Mouse (Mus musculus): ENCODE data around the gene Grk1.

Gene Grk1

GRCm38 (mm10) chr8:13428156-13428555 lies 23.3 kb downstream of the Grk1 start:
- DNase-seq (ENCODE audit: low read depth, low spot score) = no peak

GRCm38 (mm10) chr8:13430412-13430811 lies 25.5 kb downstream of the Grk1 start:
- DNase-seq (ENCODE audit: low read depth, low spot score) = no peak

GRCm38 (mm10) chr8:13430866-13431265 lies 26.0 kb downstream of the Grk1 start:
- DNase-seq (ENCODE audit: low read depth, low spot score) = no peak

GRCm38 (mm10) chr8:13433130-13433529 lies 28.2 kb downstream of the Grk1 start:
- DNase-seq (ENCODE audit: low read depth, low spot score) = no peak

GRCm38 (mm10) chr8:13434889-13435288 lies 30.0 kb downstream of the Grk1 start, which contains the start of gene Tmem255b:
Gene Tmem255b, plus strand, starts transcription at chr8:13435189.
- no peak for DNase-seq (ENCODE audit: low read depth, low spot score)

- no peak for DNase-seq (ENCODE audit: low read depth, low spot score)
These were observed 31.2 kb downstream of the Grk1 start for GRCm38 (mm10) chr8:13436052-13436451.

- no peak for DNase-seq (ENCODE audit: low read depth, low spot score)
These were observed 32.6 kb downstream of the Grk1 start for GRCm38 (mm10) chr8:13437531-13437930.

- DNase-seq (ENCODE audit: low read depth, low spot score) = no peak
These were observed 37.3 kb downstream of the Grk1 start for GRCm38 (mm10) chr8:13442152-13442551.

- DNase-seq (ENCODE audit: low read depth, low spot score) = no peak
These were observed 41.6 kb downstream of the Grk1 start for GRCm38 (mm10) chr8:13446456-13446855.

GRCm38 (mm10) chr8:13448145-13448544 lies 43.3 kb downstream of the Grk1 start:
- peak; percentile 61 for DNase-seq (ENCODE audit: low read depth, low spot score)

- no peak for DNase-seq (ENCODE audit: low read depth, low spot score)
These were observed 46.9 kb downstream of the Grk1 start for GRCm38 (mm10) chr8:13451747-13452277.

- DNase-seq (ENCODE audit: low read depth, low spot score) = no peak
These were observed 49.6 kb downstream of the Grk1 start for GRCm38 (mm10) chr8:13454341-13455113.

GRCm38 (mm10) chr8:13455295-13455694 lies 50.4 kb downstream of the Grk1 start:
- DNase-seq (ENCODE audit: low read depth, low spot score) = peak; percentile 82

- no peak for DNase-seq (ENCODE audit: low read depth, low spot score)
These were observed 54.5 kb downstream of the Grk1 start for GRCm38 (mm10) chr8:13459431-13459830.

GRCm38 (mm10) chr8:13461085-13461765 lies 56.3 kb downstream of the Grk1 start:
- no peak for DNase-seq (ENCODE audit: low read depth, low spot score)

GRCm38 (mm10) chr8:13461843-13462242 lies 57.0 kb downstream of the Grk1 start:
- peak; percentile 60 for DNase-seq (ENCODE audit: low read depth, low spot score)

- DNase-seq (ENCODE audit: low read depth, low spot score) = no peak
These were observed 57.5 kb downstream of the Grk1 start for GRCm38 (mm10) chr8:13462392-13462791.

GRCm38 (mm10) chr8:13465324-13465723 lies 60.4 kb downstream of the Grk1 start:
- DNase-seq (ENCODE audit: low read depth, low spot score) = no peak

- DNase-seq (ENCODE audit: low read depth, low spot score) = peak; percentile 27
These were observed 62.1 kb downstream of the Grk1 start for GRCm38 (mm10) chr8:13466989-13467388.

GRCm38 (mm10) chr8:13468737-13469136 lies 63.9 kb downstream of the Grk1 start:
- no peak for DNase-seq (ENCODE audit: low read depth, low spot score)

GRCm38 (mm10) chr8:13471484-13471883 lies 66.6 kb downstream of the Grk1 start:
- no peak for DNase-seq (ENCODE audit: low read depth, low spot score)
